Mouse (Mus musculus) C2C12 (cell line): ENCODE measurements around the gene Fam193a.

Experiments used
- CEBPB ChIP-seq: IDR thresholded peaks from one replicate; pipeline ENCODE4 v1.6.1; 2011; ENCODE audit warnings: low read depth, mild to moderate bottlenecking, control low read depth, moderate library complexity
- CTCF ChIP-seq: IDR thresholded peaks from one replicate; pipeline ENCODE4 v1.5.1; 2011; ENCODE audit not compliant: control insufficient read depth, insufficient read depth, insufficient read length
- MYOG ChIP-seq: IDR thresholded peaks from one replicate; pipeline ENCODE4 v1.6.1; 2011; ENCODE audit not compliant: control insufficient read depth, insufficient read length; ENCODE audit errors: extremely low read depth

DNA sequence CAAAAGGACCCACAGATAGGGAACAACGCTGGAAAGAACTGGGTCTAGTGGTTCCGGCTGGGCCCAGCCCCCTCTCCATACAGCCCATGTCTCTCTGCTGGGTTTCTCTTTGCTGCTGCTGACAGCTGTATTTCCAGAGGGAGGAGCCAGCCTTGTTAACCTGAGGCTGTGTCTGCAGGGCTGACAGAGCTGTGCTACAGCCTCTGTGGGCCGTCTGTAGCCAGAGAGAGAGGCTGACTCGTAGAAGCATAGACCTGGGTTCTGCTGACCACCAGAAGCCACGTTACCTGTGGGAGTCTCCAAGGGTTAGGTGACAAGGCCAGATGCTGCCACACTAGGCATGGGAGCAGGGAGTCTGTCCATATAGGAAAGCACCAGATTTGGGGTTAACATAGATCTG is 163.3 kb downstream of the Fam193a start:
- TF ChIP-seq CTCF (no peak), MYOG (no peak), CEBPB (no peak)
